Mouse (Mus musculus) intestine, postnatal 0 days (tissue): ENCODE data around the gene Eef1e1. TPM values are rescaled to one million over a fixed set of nuclear protein-coding genes. Genes with fewer than 3 reads are reported as not detected.

ENCODE experiments used
- ATAC-seq: fragments of 200-750 bp; cut with Nextera tagmentation; 2 replicates; pipeline ENCODE4 v1.8.0; 2017; ENCODE audit warnings: mild to moderate bottlenecking, moderate TSS enrichment, moderate library complexity
- H3K27ac ChIP-seq: fragments of 300-500 bp; sonication (generic); 2 replicates; pipeline ENCODE4 v1.5.1; 2014; ENCODE audit warnings: mild to moderate bottlenecking, low read depth, low read length, moderate library complexity
- H3K27me3 ChIP-seq: fragments of 300-500 bp; sonication (generic); replicated peaks from 2 replicates; pipeline ENCODE4 v1.6.1; 2014; ENCODE audit warnings: low read length, mixed read lengths; ENCODE audit not compliant: control insufficient read depth, insufficient read depth
- H3K36me3 ChIP-seq: fragments of 300-500 bp; sonication (generic); 2 replicates; pipeline ENCODE4 v1.6.1; 2014; ENCODE audit warnings: mild to moderate bottlenecking, moderate library complexity; ENCODE audit not compliant: control insufficient read depth, insufficient read depth
- H3K4me1 ChIP-seq: fragments of 300-500 bp; sonication (generic); replicated peaks from 2 replicates; pipeline ENCODE4 v1.6.1; 2014; ENCODE audit warnings: antibody characterized with exemption, low read length, mixed read lengths; ENCODE audit not compliant: control insufficient read depth, insufficient read depth
- H3K4me2 ChIP-seq: fragments of 300-500 bp; sonication (generic); replicated peaks from 2 replicates; pipeline ENCODE4 v1.6.1; 2014; ENCODE audit warnings: low read depth, mild to moderate bottlenecking, moderate library complexity
- H3K4me3 ChIP-seq: fragments of 300-500 bp; sonication (generic); 2 replicates; pipeline ENCODE4 v1.5.1; 2014; ENCODE audit warnings: low read depth, low read length
- H3K9ac ChIP-seq: fragments of 300-500 bp; sonication (generic); 2 replicates; pipeline ENCODE4 v1.6.1; 2014; ENCODE audit warnings: mild to moderate bottlenecking, low read depth, low read length
- H3K9me3 ChIP-seq: fragments of 300-500 bp; sonication (generic); 2 replicates; pipeline ENCODE4 v1.6.1; 2016; ENCODE audit warnings: mixed run types; ENCODE audit not compliant: control insufficient read depth
- CTCF ChIP-seq: sonication (generic); IDR thresholded peaks from 2 replicates; pipeline ENCODE4 v1.5.1; 2016; ENCODE audit warnings: low read depth, mild to moderate bottlenecking, control low read depth, antibody characterized with exemption, moderate library complexity
- WGBS: fragments of 180-500 bp; shearing (Covaris S2); extraction: QIAGEN DNeasy Blood & Tissue Kit; methylation state at CpG from one replicate; pipeline ENCODE4 v1.1.7; 2014; 5-methylcytosine and 5-hydroxymethylcytosine counted together
- polyA plus RNA-seq: library from polyadenylated mRNA; unstranded; fragments of >200 nt; fragmentation: Nextera tagmentation; extraction: Ambion mirVana; gene quantifications from 2 replicates; pipeline ENCODE4 v1.2.1, GENCODE M21; 2015

Gene Eef1e1
- polyA plus RNA-seq, 1 experiment from 2014 or later, result 34.9 TPM

GRCm38 (mm10) chr13:38616887-38617286 lies 42.0 kb downstream of the Eef1e1 start:
- H3K36me3 ChIP-seq, result peaks cover 13% of the 10 kb centered on the region; the same call in 1 of the 2 replicates
- WGBS, result 60% methylated on average over 4 of the region's 4 CpGs
- no peaks in the 10 kb centered on the region for H3K9me3 ChIP-seq
- no peak for TF ChIP-seq CTCF
- H3K4me2 ChIP-seq, result no peak overlapping the region
- H3K9ac ChIP-seq, result no peak overlapping the region
- H3K4me1 ChIP-seq, result no peaks in the 10 kb centered on the region
- no peak for ATAC-seq
- no peak overlapping the region for H3K4me3 ChIP-seq
- H3K27ac ChIP-seq, result no peak overlapping the region
- H3K27me3 ChIP-seq, result no peaks in the 10 kb centered on the region

GRCm38 (mm10) chr13:38615656-38616055 lies 43.2 kb downstream of the Eef1e1 start:
- Histone ChIP-seq H3K4me3 (no peak overlapping the region), H3K4me1 (no peaks in the 10 kb centered on the region), H3K27ac (no peak overlapping the region), H3K27me3 (no peaks in the 10 kb centered on the region), H3K9me3 (no peaks in the 10 kb centered on the region), H3K4me2 (no peak overlapping the region), H3K9ac (no peak overlapping the region), H3K36me3 (peaks cover 13% of the 10 kb centered on the region; the same call in 1 of the 2 replicates)
- no peak for TF ChIP-seq CTCF
- ATAC-seq, result no peak
- 79% methylated on average over 5 of the region's 5 CpGs for WGBS

- Histone ChIP-seq H3K9ac (no peak overlapping the region), H3K9me3 (no peaks in the 10 kb centered on the region), H3K4me1 (no peaks in the 10 kb centered on the region), H3K36me3 (peaks cover 13% of the 10 kb centered on the region; the same call in 1 of the 2 replicates), H3K27ac (no peak overlapping the region), H3K4me3 (no peak overlapping the region), H3K4me2 (no peak overlapping the region), H3K27me3 (no peaks in the 10 kb centered on the region)
- no peak for TF ChIP-seq CTCF
- no peak for ATAC-seq
- WGBS, result 54% methylated on average over 5 of the region's 5 CpGs
These were observed 44.6 kb downstream of the Eef1e1 start for GRCm38 (mm10) chr13:38614298-38614697.

GRCm38 (mm10) chr13:38613583-38613982 lies 45.3 kb downstream of the Eef1e1 start:
- Histone ChIP-seq H3K27me3 (no peaks in the 10 kb centered on the region), H3K36me3 (peaks cover 9% of the 10 kb centered on the region; the same call in 1 of the 2 replicates), H3K27ac (no peak overlapping the region), H3K4me2 (no peak overlapping the region), H3K4me1 (no peaks in the 10 kb centered on the region), H3K9me3 (no peaks in the 10 kb centered on the region), H3K4me3 (no peak overlapping the region), H3K9ac (no peak overlapping the region)
- WGBS, result 88% methylated on average over 8 of the region's 8 CpGs
- TF ChIP-seq CTCF, result no peak
- no peak for ATAC-seq

- WGBS, result 82% methylated on average over 9 of the region's 9 CpGs
- no peak for ATAC-seq
- no peak overlapping the region for H3K4me2 ChIP-seq
- H3K9ac ChIP-seq, result no peak overlapping the region
- no peaks in the 10 kb centered on the region for H3K9me3 ChIP-seq
- no peak overlapping the region for H3K27ac ChIP-seq
- peaks cover 9% of the 10 kb centered on the region; the same call in 1 of the 2 replicates for H3K36me3 ChIP-seq
- no peaks in the 10 kb centered on the region for H3K4me1 ChIP-seq
- no peak overlapping the region for H3K4me3 ChIP-seq
- H3K27me3 ChIP-seq, result no peaks in the 10 kb centered on the region
- TF ChIP-seq CTCF, result no peak
These were observed 46.2 kb downstream of the Eef1e1 start for GRCm38 (mm10) chr13:38612608-38613007.

- H3K36me3 ChIP-seq, result peaks cover 10% of the 10 kb centered on the region; the same call in 1 of the 2 replicates
- H3K4me1 ChIP-seq, result no peaks in the 10 kb centered on the region
- no peak for ATAC-seq
- no peak overlapping the region for H3K27ac ChIP-seq
- H3K27me3 ChIP-seq, result no peaks in the 10 kb centered on the region
- H3K4me2 ChIP-seq, result no peak overlapping the region
- H3K4me3 ChIP-seq, result no peak overlapping the region
- no peak for TF ChIP-seq CTCF
- WGBS, result 95% methylated on average over 4 of the region's 4 CpGs
- no peaks in the 10 kb centered on the region for H3K9me3 ChIP-seq
- no peak overlapping the region for H3K9ac ChIP-seq
These were observed 46.7 kb downstream of the Eef1e1 start for GRCm38 (mm10) chr13:38612179-38612578.

- no peak for TF ChIP-seq CTCF
These were observed 48.5 kb downstream of the Eef1e1 start for GRCm38 (mm10) chr13:38610336-38610735.

More at GRCm38 (mm10) chr13:38610336-38610735, 48.5 kb downstream of the Eef1e1 start:
- Histone ChIP-seq H3K27ac (no peak overlapping the region), H3K4me2 (no peak overlapping the region), H3K9me3 (no peaks in the 10 kb centered on the region), H3K27me3 (no peaks in the 10 kb centered on the region), H3K4me1 (no peaks in the 10 kb centered on the region), H3K9ac (no peak overlapping the region), H3K4me3 (no peak overlapping the region), H3K36me3 (peaks cover 14% of the 10 kb centered on the region; the same call in 1 of the 2 replicates)
- WGBS, result 78% methylated on average over 6 of the region's 6 CpGs
- ATAC-seq, result no peak
